Mouse (Mus musculus) neural tube, embryonic 12.5 days (tissue): ENCODE results near the gene Olfml2a. TPM values are rescaled to one million over a fixed set of nuclear protein-coding genes. Genes with fewer than 3 reads are reported as not detected.
A peak's percentile ranks its signal among the peaks of the same experiment; 100 is the strongest.

Experiments used
- ATAC-seq: fragments of 200-750 bp; cut with Nextera tagmentation; 2 replicates; pipeline ENCODE4 v1.8.0; 2017; ENCODE audit warnings: low read depth, mild to moderate bottlenecking, moderate TSS enrichment, moderate library complexity; ENCODE audit not compliant: low FRiP score
- H3K27ac ChIP-seq: fragments of 300-500 bp; sonication (generic); 2 replicates; pipeline ENCODE4 v1.5.1; 2016
- H3K27me3 ChIP-seq: fragments of 300-500 bp; sonication (generic); replicated peaks from 2 replicates; pipeline ENCODE4 v1.6.1; 2016; ENCODE audit warnings: mild to moderate bottlenecking
- H3K36me3 ChIP-seq: fragments of 300-500 bp; sonication (generic); 2 replicates; pipeline ENCODE4 v1.6.1; 2016; ENCODE audit warnings: mild to moderate bottlenecking
- H3K4me1 ChIP-seq: fragments of 300-500 bp; sonication (generic); 2 replicates; pipeline ENCODE4 v1.6.1; 2016
- H3K4me2 ChIP-seq: fragments of 300-500 bp; sonication (generic); replicated peaks from 2 replicates; pipeline ENCODE4 v1.6.1; 2016; ENCODE audit warnings: mild to moderate bottlenecking
- H3K4me3 ChIP-seq: fragments of 300-500 bp; sonication (generic); 2 replicates; pipeline ENCODE4 v1.5.1; 2016
- H3K9ac ChIP-seq: fragments of 300-500 bp; sonication (generic); 2 replicates; pipeline ENCODE4 v1.6.1; 2016; ENCODE audit warnings: mild to moderate bottlenecking
- H3K9me3 ChIP-seq: fragments of 300-500 bp; sonication (generic); 2 replicates; pipeline ENCODE4 v1.6.1; 2016; ENCODE audit warnings: mild to moderate bottlenecking
- WGBS: fragments of 180-500 bp; shearing (Covaris S2); methylation state at CpG from one replicate; pipeline ENCODE4 v1.1.7; 2016; 5-methylcytosine and 5-hydroxymethylcytosine counted together
- polyA plus RNA-seq: library from polyadenylated mRNA; unstranded; fragments of >200 nt; fragmentation: Nextera tagmentation; extraction: Ambion mirVana; gene quantifications from 2 replicates; pipeline ENCODE4 v1.2.1, GENCODE M21; 2016

Gene Olfml2a
- polyA plus RNA-seq, 1 experiment from 2014 or later: 5.3 TPM

DNA sequence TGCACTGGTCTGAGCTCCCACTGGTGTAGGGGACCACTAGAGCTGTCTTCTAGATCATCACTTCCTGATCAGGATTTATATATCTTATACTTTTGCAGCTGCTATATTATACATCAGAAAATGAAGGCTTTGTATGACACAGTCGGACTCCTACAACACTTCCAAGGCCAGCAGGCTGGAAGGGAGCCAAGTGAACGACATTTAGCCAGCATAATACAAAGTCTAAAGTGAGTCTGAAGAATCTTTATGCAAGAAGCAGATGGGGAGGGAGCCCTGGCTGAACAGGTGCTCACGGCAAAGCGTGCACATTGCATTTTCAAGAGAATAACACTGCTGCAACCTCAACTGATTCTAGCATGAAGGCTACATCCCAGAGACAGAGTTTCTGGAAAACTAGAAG lies 60.7 kb downstream of the Olfml2a start:
- Histone ChIP-seq H3K4me1 (peaks cover under 1% of the 10 kb centered on the region; the same call in 1 of the 2 replicates), H3K4me3 (no peak overlapping the region), H3K9me3 (no peaks in the 10 kb centered on the region), H3K9ac (no peak overlapping the region), H3K27me3 (no peaks in the 10 kb centered on the region), H3K4me2 (no peak overlapping the region), H3K36me3 (no peaks in the 10 kb centered on the region), H3K27ac (no peak overlapping the region)
- ATAC-seq: no peak
- 58% methylated on average over 4 of the region's 4 CpGs for WGBS

- 18% methylated on average over 33 of the region's 33 CpGs for WGBS
- H3K9ac ChIP-seq: peak within 1 kb of the TSS; percentile 36
- H3K4me2 ChIP-seq: peak within 1 kb of the TSS; percentile 53
- H3K4me3 ChIP-seq: peak within 1 kb of the TSS; percentile 31
- no peak within 1 kb of the TSS for H3K27ac ChIP-seq
- peaks cover 7% of the 10 kb centered on the region for H3K4me1 ChIP-seq
- no peaks in the 10 kb centered on the region for H3K9me3 ChIP-seq
- H3K27me3 ChIP-seq: no peaks in the 10 kb centered on the region
- peak; percentile 87 for ATAC-seq
- peaks cover 30% of the 10 kb centered on the region for H3K36me3 ChIP-seq
These were observed 65.9 kb downstream of the Olfml2a start, which contains the start of gene Wdr38 for GRCm38 (mm10) chr2:38997386-38998374. TSS of gene Wdr38 (plus strand) at chr2:38997476.

- Histone ChIP-seq H3K9me3 (no peaks in the 10 kb centered on the region), H3K4me1 (peaks cover 22% of the 10 kb centered on the region), H3K27ac (no peak overlapping the region), H3K4me2 (no peak overlapping the region), H3K36me3 (peaks cover 43% of the 10 kb centered on the region), H3K27me3 (no peaks in the 10 kb centered on the region), H3K4me3 (no peak overlapping the region), H3K9ac (no peak overlapping the region)
- 64% methylated on average over 4 of the region's 4 CpGs for WGBS
- no peak for ATAC-seq
These were observed 67.6 kb downstream of the Olfml2a start for GRCm38 (mm10) chr2:38999381-38999780.

DNA sequence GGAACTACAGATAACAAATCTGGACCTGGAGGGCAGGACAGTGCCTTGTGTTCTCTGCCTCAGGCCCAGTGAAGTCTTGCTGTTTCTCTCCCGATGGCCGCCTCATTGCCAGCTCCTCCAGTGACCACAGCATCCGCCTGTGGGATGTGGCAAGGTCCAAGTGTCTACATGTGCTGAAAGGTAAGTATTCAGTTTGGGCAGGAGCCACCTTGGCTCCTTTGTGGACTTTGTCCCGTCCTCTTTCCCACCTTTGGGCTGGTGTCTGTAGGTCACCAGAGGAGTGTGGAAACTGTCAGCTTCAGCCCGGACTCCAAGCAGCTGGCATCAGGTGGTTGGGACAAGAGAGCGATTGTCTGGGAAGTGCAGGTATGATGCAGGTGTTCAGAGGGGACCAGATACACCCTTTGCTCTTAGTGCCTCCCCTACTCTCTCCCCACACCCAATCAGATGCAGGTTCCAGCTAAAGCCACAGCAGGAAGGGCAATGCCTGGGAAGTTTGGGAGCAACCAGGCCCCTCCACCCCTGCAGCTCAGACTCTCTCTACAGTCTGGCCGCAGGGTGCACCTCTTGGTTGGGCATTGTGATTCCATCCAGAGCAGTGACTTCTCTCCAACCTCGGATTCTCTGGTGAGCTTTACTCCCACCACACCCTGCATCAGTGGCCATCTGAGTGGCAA lies 68.3 kb downstream of the Olfml2a start:
- Histone ChIP-seq H3K27ac (no peak overlapping the region), H3K4me1 (peaks cover 22% of the 10 kb centered on the region), H3K9ac (no peak overlapping the region), H3K36me3 (peaks cover 43% of the 10 kb centered on the region), H3K4me3 (no peak overlapping the region), H3K27me3 (no peaks in the 10 kb centered on the region), H3K9me3 (no peaks in the 10 kb centered on the region), H3K4me2 (no peak overlapping the region)
- ATAC-seq: no peak
- 67% methylated on average over 8 of the region's 8 CpGs for WGBS

DNA sequence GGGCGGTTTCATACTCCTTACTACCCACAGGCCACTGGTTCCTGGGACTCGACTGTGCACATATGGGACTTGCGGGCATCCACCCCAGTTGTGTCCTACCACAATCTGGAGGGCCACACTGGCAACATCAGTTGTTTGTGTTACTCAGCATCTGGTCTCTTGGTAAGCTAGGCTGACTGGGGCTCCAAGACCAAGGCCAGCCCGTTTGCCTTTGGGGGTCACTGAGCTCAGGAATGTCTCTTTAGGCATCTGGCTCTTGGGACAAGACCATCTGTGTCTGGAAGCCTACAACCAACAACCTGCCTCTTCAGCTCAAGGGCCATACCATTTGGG lies 68.8 kb downstream of the Olfml2a start:
- Histone ChIP-seq H3K9me3 (no peaks in the 10 kb centered on the region), H3K4me3 (no peak overlapping the region), H3K27ac (no peak overlapping the region), H3K36me3 (peaks cover 43% of the 10 kb centered on the region), H3K4me2 (no peak overlapping the region), H3K27me3 (no peaks in the 10 kb centered on the region), H3K9ac (no peak overlapping the region), H3K4me1 (peaks cover 22% of the 10 kb centered on the region)
- no peak for ATAC-seq
- 81% methylated on average over 4 of the region's 4 CpGs for WGBS

- peaks cover 30% of the 10 kb centered on the region for H3K4me1 ChIP-seq
- no peaks in the 10 kb centered on the region for H3K9me3 ChIP-seq
- no peaks in the 10 kb centered on the region for H3K27me3 ChIP-seq
- H3K27ac ChIP-seq: no peak overlapping the region
- ATAC-seq: no peak
- 83% methylated on average over 3 of the region's 3 CpGs for WGBS
- H3K4me3 ChIP-seq: no peak overlapping the region
- peaks cover 43% of the 10 kb centered on the region for H3K36me3 ChIP-seq
- H3K4me2 ChIP-seq: no peak overlapping the region
- no peak overlapping the region for H3K9ac ChIP-seq
These were observed 70.1 kb downstream of the Olfml2a start for GRCm38 (mm10) chr2:39001866-39002265.

- Histone ChIP-seq H3K4me3 (no peak overlapping the region), H3K9ac (peak overlapping the region; percentile 84; the same call in 1 of the 2 replicates)
These were observed 71.3 kb downstream of the Olfml2a start for GRCm38 (mm10) chr2:39003106-39003505.

GRCm38 (mm10) chr2:39003512-39003911 lies 71.7 kb downstream of the Olfml2a start:
- no peaks in the 10 kb centered on the region for H3K9me3 ChIP-seq
- WGBS: 69% methylated on average over 5 of the region's 5 CpGs
- peaks cover 43% of the 10 kb centered on the region for H3K36me3 ChIP-seq
- peak overlapping the region; percentile 94 for H3K4me2 ChIP-seq
- no peak overlapping the region for H3K27ac ChIP-seq
- no peaks in the 10 kb centered on the region for H3K27me3 ChIP-seq
- ATAC-seq: no peak
- peak overlapping the region; percentile 84; the same call in 1 of the 2 replicates for H3K9ac ChIP-seq
- H3K4me3 ChIP-seq: peak overlapping the region; percentile 60
- H3K4me1 ChIP-seq: peaks cover 28% of the 10 kb centered on the region

More at GRCm38 (mm10) chr2:39003106-39003505, 71.3 kb downstream of the Olfml2a start:
- H3K36me3 ChIP-seq: peaks cover 43% of the 10 kb centered on the region
- H3K4me1 ChIP-seq: peaks cover 29% of the 10 kb centered on the region
- WGBS: 54% methylated on average over 8 of the region's 8 CpGs
- H3K27me3 ChIP-seq: no peaks in the 10 kb centered on the region
- no peak for ATAC-seq
- H3K9me3 ChIP-seq: no peaks in the 10 kb centered on the region
- H3K4me2 ChIP-seq: peak overlapping the region; percentile 94
- H3K27ac ChIP-seq: no peak overlapping the region

DNA sequence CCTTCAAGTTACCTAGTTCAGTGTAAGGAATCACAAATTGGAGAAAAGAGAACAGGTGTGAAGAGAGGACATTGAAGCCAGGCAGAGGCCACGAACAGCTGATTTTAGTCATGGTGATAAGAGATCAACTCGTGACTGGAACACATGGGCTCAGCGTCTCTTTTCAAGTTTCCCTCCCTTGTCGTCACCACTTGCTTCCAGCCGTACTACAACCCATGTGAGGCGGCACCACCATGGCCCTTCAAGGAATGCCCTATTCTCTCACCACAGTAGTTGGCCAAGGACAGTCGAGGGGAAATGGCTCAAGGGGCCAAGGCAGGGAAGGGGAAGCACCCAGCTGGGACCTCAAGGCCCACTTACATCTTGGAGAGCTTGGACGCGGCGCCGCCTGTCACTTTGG lies 72.6 kb downstream of the Olfml2a start:
- peak overlapping the region; percentile 84 for H3K9ac ChIP-seq
- H3K4me1 ChIP-seq: peaks cover 37% of the 10 kb centered on the region
- H3K27me3 ChIP-seq: no peaks in the 10 kb centered on the region
- H3K27ac ChIP-seq: no peak overlapping the region
- no peaks in the 10 kb centered on the region for H3K9me3 ChIP-seq
- ATAC-seq: peak; percentile 7; the same call in 1 of the 2 replicates
- peaks cover 43% of the 10 kb centered on the region for H3K36me3 ChIP-seq
- H3K4me3 ChIP-seq: peak overlapping the region; percentile 60
- WGBS: under 1% methylated on average over 11 of the region's 11 CpGs
- peak overlapping the region; percentile 94 for H3K4me2 ChIP-seq

DNA sequence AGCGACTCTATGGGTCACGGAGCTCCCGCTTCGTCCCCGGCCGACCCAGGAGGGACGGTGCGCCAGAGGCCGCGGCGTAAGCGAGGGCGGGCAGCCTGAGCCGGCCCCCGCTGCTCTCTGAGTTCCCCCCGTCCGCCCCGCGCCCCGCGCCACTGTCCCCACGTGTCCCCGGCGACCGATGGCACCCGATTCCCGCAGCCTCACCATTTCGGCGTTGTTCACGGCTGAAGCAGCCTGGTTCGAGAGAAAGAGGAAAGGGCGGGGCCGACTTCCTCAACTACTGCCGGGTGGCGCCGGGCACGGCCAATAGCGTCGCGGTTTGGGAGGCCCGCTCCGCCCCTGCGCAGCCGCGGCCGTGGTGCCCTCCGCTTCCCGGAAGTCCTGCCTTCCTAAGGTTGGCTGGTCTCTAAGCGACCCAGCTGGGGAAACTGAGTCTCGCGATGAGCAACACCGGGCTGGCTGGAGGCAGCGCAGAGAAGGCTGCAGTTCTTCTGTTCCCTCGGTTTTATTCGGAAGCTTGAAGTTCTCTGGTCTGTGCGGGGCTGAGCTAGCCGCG lies 73.2 kb downstream of the Olfml2a start, which contains the start of gene Arpc5l:
TSS of gene Arpc5l (plus strand) at position 469 of the 556 bp plus-strand sequence.
- Histone ChIP-seq H3K4me1 (peaks cover 42% of the 10 kb centered on the region), H3K27me3 (no peaks in the 10 kb centered on the region), H3K27ac (peak within 1 kb of the TSS; percentile 72), H3K4me2 (peak within 1 kb of the TSS; percentile 94), H3K9me3 (no peaks in the 10 kb centered on the region), H3K9ac (peak within 1 kb of the TSS; percentile 84), H3K4me3 (peak within 1 kb of the TSS; percentile 60), H3K36me3 (peaks cover 39% of the 10 kb centered on the region)
- ATAC-seq: peak; percentile 85
- under 1% methylated on average over 58 of the region's 58 CpGs for WGBS

- H3K9ac ChIP-seq: peak within 1 kb of the TSS; percentile 84
- peaks cover 42% of the 10 kb centered on the region for H3K4me1 ChIP-seq
- peaks cover 32% of the 10 kb centered on the region for H3K36me3 ChIP-seq
- peak within 1 kb of the TSS; percentile 72 for H3K27ac ChIP-seq
- no peaks in the 10 kb centered on the region for H3K27me3 ChIP-seq
- peak within 1 kb of the TSS; percentile 60 for H3K4me3 ChIP-seq
- H3K9me3 ChIP-seq: no peaks in the 10 kb centered on the region
- ATAC-seq: no peak
- H3K4me2 ChIP-seq: peak within 1 kb of the TSS; percentile 94
- 12% methylated on average over 15 of the region's 15 CpGs for WGBS
These were observed 73.8 kb downstream of the Olfml2a start, which contains the start of gene Rpl35 for GRCm38 (mm10) chr2:39005574-39006079. TSS of gene Rpl35 (minus strand) at chr2:39005624.
